Mouse (Mus musculus) adrenal gland, postnatal 4 days (tissue): ENCODE results near the gene Gm5926. TPM values are rescaled to one million over a fixed set of nuclear protein-coding genes. Genes with fewer than 3 reads are reported as not detected.
"Not testable (repeated sequence)": the region's sequence is repeated elsewhere in the genome, so short reads cannot be mapped to it uniquely, and the experiment has no call there.

Experiments used
- DNase-seq, 2 experiments: peaks; one replicate each; pipeline ENCODE4 v3.0.0; 2021 to 2022; ENCODE audit warnings: low spot score in 2 of 2, mixed read lengths in 2 of 2
- long read RNA-seq, 2 experiments: library from polyadenylated mRNA; stranded (forward); transcript quantifications; one replicate each; pipeline ENCODE4 v2.0.0; 2021
- total RNA-seq, 2 experiments: library from RNA; stranded (reverse); gene quantifications; 2 replicates each; pipeline ENCODE4 v1.2.3; 2021

The Gm5926 gene
- total RNA-seq = not detected
- long read RNA-seq, experiment 1 = 0 reads
- long read RNA-seq, experiment 2 = 0 reads

DNA sequence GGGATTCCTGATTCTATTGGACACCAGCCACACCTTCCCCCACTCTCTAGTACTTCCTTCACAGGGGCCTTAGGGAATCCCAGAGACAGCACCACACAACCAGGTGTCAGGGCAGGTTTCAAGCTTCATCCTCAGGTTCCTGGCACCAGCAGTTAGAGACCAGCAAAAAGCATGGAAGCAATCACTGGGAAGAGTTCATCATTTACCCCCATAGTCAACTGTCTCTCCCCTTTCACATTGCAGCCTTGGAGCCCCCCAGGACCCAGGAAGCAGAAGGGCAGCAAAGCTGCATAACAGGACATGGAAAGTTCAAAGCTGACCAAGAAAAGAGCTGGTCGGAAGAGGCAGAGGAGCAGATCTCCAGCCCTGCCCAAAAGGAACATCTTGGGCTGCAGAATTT, at the start of gene Gm5926:
Gm5926 (plus strand) TSS at position 301 of the 400 bp plus-strand sequence.
- not testable (repeated sequence) for DNase-seq

DNA sequence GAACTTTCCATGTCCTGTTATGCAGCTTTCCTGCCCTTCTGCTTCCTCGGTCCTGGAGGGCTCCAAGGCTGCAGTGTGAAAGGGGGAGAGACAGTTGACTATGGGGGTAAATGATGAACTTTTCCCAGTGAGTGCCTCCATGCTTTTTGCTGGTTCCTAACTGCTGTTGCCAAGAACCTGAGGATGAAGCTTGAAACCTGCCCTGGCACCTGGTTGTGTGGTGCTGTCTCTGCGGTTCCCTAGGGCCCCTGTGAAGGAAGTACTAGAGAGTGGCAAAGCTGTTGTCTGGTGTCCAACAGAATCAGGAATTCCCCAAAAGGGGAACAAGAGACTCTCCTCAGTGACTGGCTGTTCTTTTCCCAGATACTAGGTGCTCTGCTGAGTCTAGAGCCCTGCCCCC, 49.5 kb upstream of the Gm5926 start:
- DNase-seq = not testable (repeated sequence)

DNA sequence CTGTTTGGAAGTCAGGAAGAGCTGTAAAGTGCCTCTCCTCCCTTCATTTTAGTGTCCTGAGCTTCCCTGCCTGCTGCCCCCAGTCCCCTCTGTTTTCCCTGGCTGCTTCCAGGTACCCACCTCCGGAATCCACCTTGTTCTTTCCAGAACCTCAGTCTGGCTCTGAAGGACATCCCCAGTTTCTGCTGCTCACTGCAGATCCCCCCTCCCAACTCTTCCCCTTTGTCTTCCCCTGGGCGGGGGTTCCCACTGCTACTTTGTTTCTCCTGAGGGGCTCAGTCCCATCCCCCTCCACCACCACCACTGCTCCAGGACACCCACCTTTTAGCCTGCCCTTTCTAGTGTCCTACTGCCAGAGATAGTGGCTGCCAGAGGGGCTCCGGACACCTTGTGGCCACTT, 49.1 kb upstream of the Gm5926 start:
- DNase-seq = not testable (repeated sequence)

Other genes starting within 250 kb of the Gm5926 start
- gene Btbd35f1, start 90.7 kb upstream of the Gm5926 start, total RNA-seq = not detected
- not detected for gene Btbd35f21, start 75.4 kb downstream of the Gm5926 start, total RNA-seq
- gene Btbd35f30, start 243.9 kb downstream of the Gm5926 start, total RNA-seq = not detected